Mouse (Mus musculus): ENCODE measurements around the gene Zfp511.

DNA sequence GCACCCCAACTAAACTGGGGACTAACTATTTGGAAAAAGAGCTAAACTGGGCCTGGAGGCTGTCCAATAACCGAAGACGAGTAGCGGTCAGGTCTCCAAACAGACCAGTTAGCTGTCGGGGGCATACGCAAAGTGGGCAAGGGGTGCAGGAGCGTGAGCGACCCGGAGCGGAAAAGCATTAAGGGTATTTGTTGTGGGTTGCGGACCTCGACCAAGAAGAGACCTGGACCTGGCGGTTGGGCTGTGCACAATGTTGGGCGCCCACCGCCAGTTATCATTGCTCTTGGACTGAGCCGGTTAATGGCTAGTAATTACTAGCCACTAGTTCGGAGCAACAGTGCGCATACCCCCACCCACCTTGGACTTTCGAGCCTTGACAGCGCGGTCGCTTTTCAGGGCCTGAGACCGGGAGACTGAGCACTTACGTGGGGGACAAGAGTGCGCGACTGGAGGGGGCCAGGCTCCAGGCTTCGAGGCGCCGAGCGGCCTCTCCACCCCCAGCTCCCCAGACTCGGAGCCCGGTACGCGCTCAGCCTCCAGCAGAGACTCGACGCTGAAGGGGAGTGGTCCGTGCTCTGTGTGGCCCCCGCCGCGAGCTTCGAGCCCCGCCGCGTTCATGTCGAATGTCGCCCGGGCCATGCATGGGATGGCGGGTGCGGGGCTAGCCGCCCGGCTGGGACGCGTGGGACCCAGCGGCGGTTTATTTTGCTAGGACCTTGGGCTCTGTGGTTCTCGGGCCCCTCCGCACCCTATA, 12.3 kb downstream of the Zfp511 start, which contains the start of gene Msx3:
- TF ChIP-seq GATA1 (IDR thresholded peaks at IDR 0.05; ENCODE audit: low read length) (no peak), TAL1 (IDR thresholded peaks at IDR 0.05; ENCODE audit: low read length) (no peak)

All from erythroblast, embryonic 14.5 days (primary cell).